Mouse (Mus musculus): ENCODE results near the gene Itpr1. TPM values are rescaled to one million over a fixed set of nuclear protein-coding genes. Genes with fewer than 3 reads are reported as not detected.

Gene Itpr1
- polyA plus RNA-seq, 1 experiment from 2014 or later: 5.5 TPM

- no peak overlapping the region for H3K9ac ChIP-seq (replicated peaks; ENCODE audit: low read length)
- no peaks in the 10 kb centered on the region for H3K27me3 ChIP-seq (ENCODE audit: control insufficient read depth, insufficient read depth, low read length)
- no peaks in the 10 kb centered on the region for H3K36me3 ChIP-seq (ENCODE audit: control insufficient read depth, insufficient read depth, low read length)
- H3K9me3 ChIP-seq (ENCODE audit: control insufficient read depth, low read length): no peaks in the 10 kb centered on the region
- ATAC-seq (ENCODE audit: low FRiP score, low TSS enrichment) (no peak), DNase-seq (no peak)
- no peak overlapping the region for H3K4me2 ChIP-seq (ENCODE audit: low read length)
- 76% methylated on average over 7 of the region's 7 CpGs for WGBS
- H3K4me1 ChIP-seq (ENCODE audit: control insufficient read depth, insufficient read depth, low read length): no peaks in the 10 kb centered on the region
- H3K27ac ChIP-seq (replicated peaks; ENCODE audit: low read depth, low read length): no peak overlapping the region
- no peak overlapping the region for H3K4me3 ChIP-seq (replicated peaks; ENCODE audit: low read depth, low read length)
Measured at GRCm38 (mm10) chr6:108273451-108273850, 60.6 kb downstream of the Itpr1 start.

GRCm38 (mm10) chr6:108274364-108275084 lies 61.6 kb downstream of the Itpr1 start:
- Histone ChIP-seq H3K9ac (replicated peaks; ENCODE audit: low read length) (no peak overlapping the region), H3K27ac (replicated peaks; ENCODE audit: low read depth, low read length) (no peak overlapping the region), H3K36me3 (ENCODE audit: control insufficient read depth, insufficient read depth, low read length) (no peaks in the 10 kb centered on the region), H3K4me3 (replicated peaks; ENCODE audit: low read depth, low read length) (no peak overlapping the region), H3K4me2 (ENCODE audit: low read length) (no peak overlapping the region), H3K27me3 (ENCODE audit: control insufficient read depth, insufficient read depth, low read length) (no peaks in the 10 kb centered on the region), H3K4me1 (ENCODE audit: control insufficient read depth, insufficient read depth, low read length) (no peaks in the 10 kb centered on the region), H3K9me3 (ENCODE audit: control insufficient read depth, low read length) (no peaks in the 10 kb centered on the region)
- no peak for DNase-seq
- WGBS: 68% methylated on average over 10 of the region's 10 CpGs
- no peak for ATAC-seq (ENCODE audit: low FRiP score, low TSS enrichment)

- H3K9me3 ChIP-seq (ENCODE audit: control insufficient read depth, low read length): no peaks in the 10 kb centered on the region
- no peak for DNase-seq
- H3K27ac ChIP-seq (replicated peaks; ENCODE audit: low read depth, low read length): no peak overlapping the region
- no peaks in the 10 kb centered on the region for H3K36me3 ChIP-seq (ENCODE audit: control insufficient read depth, insufficient read depth, low read length)
- no peak overlapping the region for H3K4me3 ChIP-seq (replicated peaks; ENCODE audit: low read depth, low read length)
- ATAC-seq (ENCODE audit: low FRiP score, low TSS enrichment): no peak
- 88% methylated on average over 12 of the region's 12 CpGs for WGBS
- no peaks in the 10 kb centered on the region for H3K27me3 ChIP-seq (ENCODE audit: control insufficient read depth, insufficient read depth, low read length)
- H3K4me2 ChIP-seq (ENCODE audit: low read length): no peak overlapping the region
- no peak overlapping the region for H3K9ac ChIP-seq (replicated peaks; ENCODE audit: low read length)
- H3K4me1 ChIP-seq (ENCODE audit: control insufficient read depth, insufficient read depth, low read length): no peaks in the 10 kb centered on the region
Measured at GRCm38 (mm10) chr6:108276880-108277507, 64.1 kb downstream of the Itpr1 start.

GRCm38 (mm10) chr6:108277622-108278396 lies 64.9 kb downstream of the Itpr1 start:
- no peak overlapping the region for H3K4me3 ChIP-seq (replicated peaks; ENCODE audit: low read depth, low read length)
- no peak overlapping the region for H3K27ac ChIP-seq (replicated peaks; ENCODE audit: low read depth, low read length)
- H3K4me1 ChIP-seq (ENCODE audit: control insufficient read depth, insufficient read depth, low read length): no peaks in the 10 kb centered on the region
- H3K27me3 ChIP-seq (ENCODE audit: control insufficient read depth, insufficient read depth, low read length): no peaks in the 10 kb centered on the region
- H3K36me3 ChIP-seq (ENCODE audit: control insufficient read depth, insufficient read depth, low read length): no peaks in the 10 kb centered on the region
- DNase-seq: no peak
- H3K9me3 ChIP-seq (ENCODE audit: control insufficient read depth, low read length): no peaks in the 10 kb centered on the region
- WGBS: 88% methylated on average over 12 of the region's 12 CpGs
- no peak overlapping the region for H3K4me2 ChIP-seq (ENCODE audit: low read length)
- no peak overlapping the region for H3K9ac ChIP-seq (replicated peaks; ENCODE audit: low read length)
- ATAC-seq (ENCODE audit: low FRiP score, low TSS enrichment): no peak

GRCm38 (mm10) chr6:108278826-108279630 lies 66.1 kb downstream of the Itpr1 start:
- H3K27ac ChIP-seq (replicated peaks; ENCODE audit: low read depth, low read length): no peak overlapping the region

GRCm38 (mm10) chr6:108282131-108282530 lies 69.2 kb downstream of the Itpr1 start:
- no peak overlapping the region for H3K27ac ChIP-seq (replicated peaks; ENCODE audit: low read depth, low read length)
- DNase-seq (no peak), ATAC-seq (ENCODE audit: low FRiP score, low TSS enrichment) (no peak)
- H3K27me3 ChIP-seq (ENCODE audit: control insufficient read depth, insufficient read depth, low read length): no peaks in the 10 kb centered on the region
- H3K4me2 ChIP-seq (ENCODE audit: low read length): no peak overlapping the region
- no peaks in the 10 kb centered on the region for H3K36me3 ChIP-seq (ENCODE audit: control insufficient read depth, insufficient read depth, low read length)
- no peak overlapping the region for H3K4me3 ChIP-seq (replicated peaks; ENCODE audit: low read depth, low read length)
- no peak overlapping the region for H3K9ac ChIP-seq (replicated peaks; ENCODE audit: low read length)
- no peaks in the 10 kb centered on the region for H3K9me3 ChIP-seq (ENCODE audit: control insufficient read depth, low read length)
- 93% methylated on average over 4 of the region's 4 CpGs for WGBS
- H3K4me1 ChIP-seq (ENCODE audit: control insufficient read depth, insufficient read depth, low read length): no peaks in the 10 kb centered on the region

More at GRCm38 (mm10) chr6:108278826-108279630, 66.1 kb downstream of the Itpr1 start:
- Histone ChIP-seq H3K4me3 (replicated peaks; ENCODE audit: low read depth, low read length) (no peak overlapping the region), H3K4me1 (ENCODE audit: control insufficient read depth, insufficient read depth, low read length) (no peaks in the 10 kb centered on the region), H3K36me3 (ENCODE audit: control insufficient read depth, insufficient read depth, low read length) (no peaks in the 10 kb centered on the region), H3K27me3 (ENCODE audit: control insufficient read depth, insufficient read depth, low read length) (no peaks in the 10 kb centered on the region), H3K9me3 (ENCODE audit: control insufficient read depth, low read length) (no peaks in the 10 kb centered on the region), H3K4me2 (ENCODE audit: low read length) (no peak overlapping the region), H3K9ac (replicated peaks; ENCODE audit: low read length) (no peak overlapping the region)
- ATAC-seq (ENCODE audit: low FRiP score, low TSS enrichment) (no peak), DNase-seq (no peak)
- WGBS: 94% methylated on average over 11 of the region's 11 CpGs

GRCm38 (mm10) chr6:108282621-108283020 lies 69.7 kb downstream of the Itpr1 start:
- H3K27ac ChIP-seq (replicated peaks; ENCODE audit: low read depth, low read length): no peak overlapping the region
- H3K9ac ChIP-seq (replicated peaks; ENCODE audit: low read length): no peak overlapping the region
- 95% methylated on average over 3 of the region's 3 CpGs for WGBS
- no peaks in the 10 kb centered on the region for H3K4me1 ChIP-seq (ENCODE audit: control insufficient read depth, insufficient read depth, low read length)
- DNase-seq (no peak), ATAC-seq (ENCODE audit: low FRiP score, low TSS enrichment) (no peak)
- H3K4me3 ChIP-seq (replicated peaks; ENCODE audit: low read depth, low read length): no peak overlapping the region
- no peak overlapping the region for H3K4me2 ChIP-seq (ENCODE audit: low read length)
- no peaks in the 10 kb centered on the region for H3K9me3 ChIP-seq (ENCODE audit: control insufficient read depth, low read length)
- no peaks in the 10 kb centered on the region for H3K36me3 ChIP-seq (ENCODE audit: control insufficient read depth, insufficient read depth, low read length)
- H3K27me3 ChIP-seq (ENCODE audit: control insufficient read depth, insufficient read depth, low read length): no peaks in the 10 kb centered on the region

- H3K4me1 ChIP-seq (ENCODE audit: control insufficient read depth, insufficient read depth, low read length): no peaks in the 10 kb centered on the region
- no peak overlapping the region for H3K4me3 ChIP-seq (replicated peaks; ENCODE audit: low read depth, low read length)
- ATAC-seq (ENCODE audit: low FRiP score, low TSS enrichment): no peak
- DNase-seq: no peak
- no peak overlapping the region for H3K9ac ChIP-seq (replicated peaks; ENCODE audit: low read length)
- no peaks in the 10 kb centered on the region for H3K9me3 ChIP-seq (ENCODE audit: control insufficient read depth, low read length)
- H3K27ac ChIP-seq (replicated peaks; ENCODE audit: low read depth, low read length): no peak overlapping the region
- no peaks in the 10 kb centered on the region for H3K36me3 ChIP-seq (ENCODE audit: control insufficient read depth, insufficient read depth, low read length)
- H3K4me2 ChIP-seq (ENCODE audit: low read length): no peak overlapping the region
- no peaks in the 10 kb centered on the region for H3K27me3 ChIP-seq (ENCODE audit: control insufficient read depth, insufficient read depth, low read length)
- 96% methylated on average over 3 of the region's 3 CpGs for WGBS
Measured at GRCm38 (mm10) chr6:108284688-108285087, 71.8 kb downstream of the Itpr1 start.
